Mouse (Mus musculus): ENCODE measurements at regions not wholly inside any gene's neighbourhood (a gene's known extent, or its start where the extent isn't known, plus 50 kb on each side); places are given as distances from the start of the nearest gene placed in this dataset.

GRCm38 (mm10) chr8:116241146-116241986 lies 263.4 kb upstream of the Dynlrb2 start:
- no peak overlapping the region for H3K27ac ChIP-seq
- peaks cover 25% of the 10 kb centered on the region for H3K4me1 ChIP-seq
- no peak for DNase-seq (ENCODE audit: extremely low spot score, low spot score)
- no peak overlapping the region for H3K4me3 ChIP-seq
- no peaks in the 10 kb centered on the region for H3K9me3 ChIP-seq
- peaks cover 91% of the 10 kb centered on the region for H3K27me3 ChIP-seq (ENCODE audit: poor library complexity, severe bottlenecking)
- H3K36me3 ChIP-seq (replicated peaks), result no peaks in the 10 kb centered on the region
- 62% methylated on average over 11 of the region's 11 CpGs for WGBS

GRCm38 (mm10) chr8:116238670-116239069 lies 266.1 kb upstream of the Dynlrb2 start:
- H3K36me3 ChIP-seq (replicated peaks), result no peaks in the 10 kb centered on the region
- no peaks in the 10 kb centered on the region for H3K9me3 ChIP-seq
- H3K4me3 ChIP-seq, result no peak overlapping the region
- no peak overlapping the region for H3K27ac ChIP-seq
- peaks cover 17% of the 10 kb centered on the region for H3K4me1 ChIP-seq
- DNase-seq (ENCODE audit: extremely low spot score, low spot score), result no peak
- H3K27me3 ChIP-seq (ENCODE audit: poor library complexity, severe bottlenecking), result peaks cover 96% of the 10 kb centered on the region
- WGBS, result 93% methylated on average over 1 of the region's 1 CpGs

DNA sequence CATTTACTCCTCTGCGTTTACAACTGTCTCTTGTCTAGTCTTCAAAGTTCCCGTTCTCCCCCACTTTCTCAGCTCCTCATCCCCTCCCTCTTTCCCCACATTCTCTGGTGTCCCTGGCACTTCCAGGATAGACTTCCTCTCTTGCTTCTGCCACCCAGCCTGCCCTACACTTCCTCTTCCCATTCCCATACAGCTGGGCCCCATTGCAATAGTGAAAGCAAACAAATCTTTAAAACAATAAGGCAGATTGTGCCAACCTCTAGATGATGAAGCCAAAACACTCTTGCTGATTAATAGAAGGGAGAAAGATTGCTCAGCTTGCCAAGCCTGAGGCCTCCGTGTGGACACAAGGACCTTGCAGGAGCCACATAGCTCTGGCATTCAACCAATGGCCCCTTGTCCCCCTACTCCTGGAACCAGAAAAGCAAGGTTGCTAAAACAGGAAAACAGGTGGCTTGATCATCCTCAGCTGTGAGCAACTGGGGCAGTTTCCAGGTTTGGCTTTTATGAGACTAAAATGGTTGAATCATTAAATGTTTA lies 267.1 kb upstream of the Dynlrb2 start:
- H3K9me3 ChIP-seq, result no peaks in the 10 kb centered on the region
- H3K27ac ChIP-seq, result no peak overlapping the region
- no peak overlapping the region for H3K4me3 ChIP-seq
- 87% methylated on average over 3 of the region's 3 CpGs for WGBS
- no peak for DNase-seq (ENCODE audit: extremely low spot score, low spot score)
- no peaks in the 10 kb centered on the region for H3K36me3 ChIP-seq (replicated peaks)
- H3K4me1 ChIP-seq, result peaks cover 14% of the 10 kb centered on the region
- peaks cover 96% of the 10 kb centered on the region for H3K27me3 ChIP-seq (ENCODE audit: poor library complexity, severe bottlenecking)

- H3K9me3 ChIP-seq, result no peaks in the 10 kb centered on the region
- H3K27ac ChIP-seq, result no peak overlapping the region
- WGBS, result 23% methylated on average over 5 of the region's 5 CpGs
- peaks cover 76% of the 10 kb centered on the region for H3K27me3 ChIP-seq (ENCODE audit: poor library complexity, severe bottlenecking)
- H3K4me1 ChIP-seq, result peaks cover 19% of the 10 kb centered on the region
- no peak for DNase-seq (ENCODE audit: extremely low spot score, low spot score)
- no peak overlapping the region for H3K4me3 ChIP-seq
- H3K36me3 ChIP-seq (replicated peaks), result no peaks in the 10 kb centered on the region
Observed at GRCm38 (mm10) chr8:116229654-116230136, 275.1 kb upstream of the Dynlrb2 start.

DNA sequence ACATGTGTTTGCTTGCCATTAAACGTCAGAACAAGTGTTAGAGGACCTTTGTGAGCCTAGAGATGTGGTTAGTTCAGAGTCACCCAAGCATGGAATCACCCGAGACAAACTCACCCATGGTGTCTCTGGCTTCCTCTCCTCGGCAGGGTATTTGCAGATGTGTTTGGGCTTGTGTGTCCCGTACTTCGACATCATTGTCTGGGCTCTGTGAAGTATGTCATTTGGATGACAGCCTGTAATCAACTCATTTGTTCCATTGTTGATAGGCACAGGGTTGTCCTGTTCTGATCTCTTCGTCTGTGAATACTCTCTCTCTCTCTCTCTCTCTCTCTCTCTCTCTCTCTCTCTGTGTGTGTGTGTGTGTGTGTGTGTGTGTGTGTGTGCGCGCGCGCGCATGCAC lies 277.8 kb upstream of the Dynlrb2 start:
- H3K4me3 ChIP-seq, result no peak overlapping the region
- H3K27me3 ChIP-seq (ENCODE audit: poor library complexity, severe bottlenecking), result peaks cover 55% of the 10 kb centered on the region
- no peak for DNase-seq (ENCODE audit: extremely low spot score, low spot score)
- H3K27ac ChIP-seq, result no peak overlapping the region
- H3K9me3 ChIP-seq, result no peaks in the 10 kb centered on the region
- H3K4me1 ChIP-seq, result peaks cover 19% of the 10 kb centered on the region
- no peaks in the 10 kb centered on the region for H3K36me3 ChIP-seq (replicated peaks)
- 84% methylated on average over 11 of the region's 11 CpGs for WGBS

GRCm38 (mm10) chr8:116223235-116223634 lies 281.5 kb upstream of the Dynlrb2 start:
- no peak overlapping the region for H3K4me3 ChIP-seq
- H3K36me3 ChIP-seq (replicated peaks), result no peaks in the 10 kb centered on the region
- H3K27ac ChIP-seq, result no peak overlapping the region
- H3K27me3 ChIP-seq (ENCODE audit: poor library complexity, severe bottlenecking), result peaks cover 28% of the 10 kb centered on the region
- WGBS, result 97% methylated on average over 2 of the region's 2 CpGs
- H3K4me1 ChIP-seq, result no peaks in the 10 kb centered on the region
- no peaks in the 10 kb centered on the region for H3K9me3 ChIP-seq
- no peak for DNase-seq (ENCODE audit: extremely low spot score, low spot score)

DNA sequence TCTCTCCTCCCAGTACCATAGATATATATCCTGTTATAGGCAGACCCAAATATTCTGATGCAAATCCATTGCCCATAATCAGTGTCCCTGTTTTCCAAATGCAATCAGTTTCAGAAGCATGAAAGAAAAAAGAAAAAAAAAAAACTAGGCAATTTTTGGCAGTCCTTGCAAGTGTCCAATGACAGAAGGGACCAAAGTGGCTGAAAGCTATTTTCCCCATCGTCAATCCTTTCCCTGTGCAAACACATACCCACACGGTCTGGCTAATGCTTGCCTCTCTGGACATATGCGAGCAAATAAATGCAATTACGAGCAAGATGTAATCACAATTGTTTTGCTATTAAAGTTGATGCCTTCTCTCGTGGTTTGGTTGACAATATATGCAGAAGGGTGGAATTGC lies 288.9 kb upstream of the Dynlrb2 start:
- H3K36me3 ChIP-seq (replicated peaks), result no peaks in the 10 kb centered on the region
- no peaks in the 10 kb centered on the region for H3K4me1 ChIP-seq
- no peak overlapping the region for H3K27ac ChIP-seq
- no peaks in the 10 kb centered on the region for H3K9me3 ChIP-seq
- no peak for DNase-seq (ENCODE audit: extremely low spot score, low spot score)
- WGBS, result 89% methylated on average over 5 of the region's 5 CpGs
- H3K4me3 ChIP-seq, result no peak overlapping the region
- 0 out of 2 replicates have a peak, but pooled peaks cover 4% of the 10 kb centered on the region for H3K27me3 ChIP-seq (ENCODE audit: poor library complexity, severe bottlenecking)

- 86% methylated on average over 5 of the region's 5 CpGs for WGBS
- Histone ChIP-seq H3K36me3 (replicated peaks) (no peaks in the 10 kb centered on the region), H3K27me3 (ENCODE audit: poor library complexity, severe bottlenecking) (0 out of 2 replicates have a peak, but pooled peaks cover 4% of the 10 kb centered on the region), H3K4me1 (no peaks in the 10 kb centered on the region), H3K9me3 (no peaks in the 10 kb centered on the region), H3K27ac (no peak overlapping the region), H3K4me3 (no peak overlapping the region)
- DNase-seq (ENCODE audit: extremely low spot score, low spot score), result no peak
Observed at GRCm38 (mm10) chr8:116215286-116215860, 289.4 kb upstream of the Dynlrb2 start.

GRCm38 (mm10) chr8:116203631-116204030 lies 301.1 kb upstream of the Dynlrb2 start:
- H3K27ac ChIP-seq, result peak overlapping the region; percentile 31; the same call in 1 of the 2 replicates
- WGBS, result 15% methylated on average over 2 of the region's 2 CpGs

GRCm38 (mm10) chr8:116200459-116200999 lies 304.2 kb upstream of the Dynlrb2 start:
- H3K36me3 ChIP-seq (replicated peaks), result no peaks in the 10 kb centered on the region
- H3K4me1 ChIP-seq, result peaks cover 24% of the 10 kb centered on the region
- H3K9me3 ChIP-seq, result peaks cover under 1% of the 10 kb centered on the region; the same call in 1 of the 2 replicates
- no peak for DNase-seq (ENCODE audit: extremely low spot score, low spot score)
- H3K27me3 ChIP-seq (ENCODE audit: poor library complexity, severe bottlenecking), result peaks cover 60% of the 10 kb centered on the region
- 88% methylated on average over 11 of the region's 11 CpGs for WGBS
- no peak overlapping the region for H3K4me3 ChIP-seq
- 0 out of 2 replicates have a peak overlapping the region, but pooled peaks have one; percentile 16 for H3K27ac ChIP-seq

More at GRCm38 (mm10) chr8:116203631-116204030, 301.1 kb upstream of the Dynlrb2 start:
- DNase-seq (ENCODE audit: extremely low spot score, low spot score), result peak; percentile 68
- Histone ChIP-seq H3K4me3 (no peak overlapping the region), H3K4me1 (peaks cover 24% of the 10 kb centered on the region), H3K27me3 (ENCODE audit: poor library complexity, severe bottlenecking) (peaks cover 69% of the 10 kb centered on the region), H3K9me3 (peaks cover 14% of the 10 kb centered on the region), H3K36me3 (replicated peaks) (no peaks in the 10 kb centered on the region)

GRCm38 (mm10) chr8:116196623-116197184 lies 308.1 kb upstream of the Dynlrb2 start:
- Histone ChIP-seq H3K9me3 (no peaks in the 10 kb centered on the region), H3K4me1 (peaks cover 8% of the 10 kb centered on the region), H3K4me3 (no peak overlapping the region), H3K36me3 (replicated peaks) (no peaks in the 10 kb centered on the region), H3K27ac (no peak overlapping the region), H3K27me3 (ENCODE audit: poor library complexity, severe bottlenecking) (peaks cover 39% of the 10 kb centered on the region)
- WGBS, result 89% methylated on average over 9 of the region's 9 CpGs
- no peak for DNase-seq (ENCODE audit: extremely low spot score, low spot score)

GRCm38 (mm10) chr8:116192096-116192495 lies 312.7 kb upstream of the Dynlrb2 start:
- Histone ChIP-seq H3K36me3 (replicated peaks) (no peaks in the 10 kb centered on the region), H3K27ac (0 out of 2 replicates have a peak overlapping the region, but pooled peaks have one; percentile 32), H3K4me3 (no peak overlapping the region), H3K27me3 (ENCODE audit: poor library complexity, severe bottlenecking) (0 out of 2 replicates have a peak, but pooled peaks cover 2% of the 10 kb centered on the region), H3K4me1 (peaks cover 14% of the 10 kb centered on the region), H3K9me3 (no peaks in the 10 kb centered on the region)
- WGBS, result 28% methylated on average over 3 of the region's 3 CpGs
- DNase-seq (ENCODE audit: extremely low spot score, low spot score), result no peak

Data from forebrain, embryonic 10.5 days (tissue).